Mouse (Mus musculus): ENCODE measurements at regions not wholly inside any gene's neighbourhood (a gene's known extent, or its start where the extent isn't known, plus 50 kb on each side); places are given as distances from the start of the nearest gene placed in this dataset.

DNA sequence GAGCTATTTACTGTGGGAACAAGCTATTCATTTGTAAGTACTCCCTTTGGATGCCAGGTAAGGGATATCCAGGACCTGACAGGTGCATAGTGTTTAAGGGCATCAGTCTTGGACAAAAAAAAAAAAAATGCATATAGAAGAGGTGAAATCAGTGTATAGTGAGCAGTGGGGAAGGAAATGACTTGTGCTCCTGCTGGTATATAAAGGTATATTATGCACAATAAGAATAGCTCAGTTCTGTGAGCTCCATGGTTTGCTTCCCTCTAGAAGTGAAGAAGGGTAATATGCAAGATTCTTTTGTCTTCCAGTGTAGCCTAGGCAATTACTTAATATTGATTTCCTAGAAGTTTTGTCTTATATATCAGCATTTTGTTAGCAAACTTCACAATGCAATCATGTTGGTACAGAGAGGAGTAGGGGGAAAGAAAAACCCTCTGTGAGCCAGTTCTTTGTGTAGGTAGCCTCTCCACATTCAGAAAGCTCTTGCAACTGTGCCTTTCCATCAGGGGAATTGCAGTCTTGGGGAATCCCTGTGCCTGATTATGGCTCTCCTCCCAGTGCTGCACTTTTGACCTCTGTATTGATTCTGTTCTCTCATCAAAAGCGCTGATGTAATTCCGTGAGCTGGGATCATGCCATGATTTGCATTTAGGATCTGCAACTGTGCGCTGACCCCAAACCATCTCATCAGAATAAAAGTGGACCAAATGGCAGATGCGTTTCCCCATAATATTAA, 840.7 kb upstream of the Gm5150 start:
- WGBS, result 61% methylated on average over 4 of the region's 4 CpGs

DNA sequence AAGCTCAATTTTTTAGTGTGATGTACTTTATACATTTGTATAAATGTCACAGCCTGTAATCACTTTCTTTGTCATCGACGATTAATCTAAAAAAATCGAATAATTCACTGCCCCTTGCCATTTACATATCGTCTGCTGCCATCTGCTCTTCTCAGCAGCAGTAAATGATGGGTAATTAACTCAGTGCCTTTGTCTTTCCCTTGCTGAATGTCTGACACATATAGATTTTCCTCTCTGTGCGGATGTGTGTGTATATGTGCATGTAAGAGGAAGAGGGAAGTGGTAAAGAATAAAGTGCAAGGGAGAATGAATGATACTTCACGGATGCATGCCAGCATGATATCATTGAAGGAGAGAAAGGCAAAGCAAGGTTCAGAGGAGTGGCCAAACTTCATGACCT, 814.3 kb upstream of the Gm5150 start:
- Histone ChIP-seq H3K4me3 (ENCODE audit: low read depth, low read length) (no peak overlapping the region), H3K36me3 (ENCODE audit: control insufficient read depth, insufficient read depth, low read length) (no peaks in the 10 kb centered on the region), H3K9ac (ENCODE audit: low read length) (no peak overlapping the region), H3K27ac (ENCODE audit: low read depth) (no peak overlapping the region), H3K4me2 (ENCODE audit: low read length) (no peak overlapping the region), H3K27me3 (replicated peaks; ENCODE audit: control insufficient read depth, insufficient read depth, low read length) (no peaks in the 10 kb centered on the region), H3K9me3 (ENCODE audit: control insufficient read depth, low read length) (no peaks in the 10 kb centered on the region), H3K4me1 (replicated peaks; ENCODE audit: control insufficient read depth, insufficient read depth, low read length) (no peaks in the 10 kb centered on the region)
- DNase-seq (ENCODE audit: low spot score), result no peak
- 76% methylated on average over 6 of the region's 6 CpGs for WGBS
- ATAC-seq (replicated peaks; ENCODE audit: low FRiP score, low TSS enrichment, low read depth), result no peak

More for the DNA sequence above, 840.7 kb upstream of the Gm5150 start:
- H3K36me3 ChIP-seq (ENCODE audit: control insufficient read depth, insufficient read depth, low read length), result no peaks in the 10 kb centered on the region
- H3K4me3 ChIP-seq (ENCODE audit: low read depth, low read length), result no peak overlapping the region
- H3K27me3 ChIP-seq (replicated peaks; ENCODE audit: control insufficient read depth, insufficient read depth, low read length), result no peaks in the 10 kb centered on the region
- DNase-seq (ENCODE audit: low spot score) (no peak), ATAC-seq (replicated peaks; ENCODE audit: low FRiP score, low TSS enrichment, low read depth) (no peak)
- no peak overlapping the region for H3K9ac ChIP-seq (ENCODE audit: low read length)
- no peaks in the 10 kb centered on the region for H3K4me1 ChIP-seq (replicated peaks; ENCODE audit: control insufficient read depth, insufficient read depth, low read length)
- H3K9me3 ChIP-seq (ENCODE audit: control insufficient read depth, low read length), result no peaks in the 10 kb centered on the region
- H3K4me2 ChIP-seq (ENCODE audit: low read length), result no peak overlapping the region
- no peak overlapping the region for H3K27ac ChIP-seq (ENCODE audit: low read depth)

- WGBS, result 79% methylated on average over 4 of the region's 4 CpGs
- H3K9ac ChIP-seq (ENCODE audit: low read length), result no peak overlapping the region
- no peak for ATAC-seq (replicated peaks; ENCODE audit: low FRiP score, low TSS enrichment, low read depth)
- no peaks in the 10 kb centered on the region for H3K4me1 ChIP-seq (replicated peaks; ENCODE audit: control insufficient read depth, insufficient read depth, low read length)
- H3K27ac ChIP-seq (ENCODE audit: low read depth), result no peak overlapping the region
- no peaks in the 10 kb centered on the region for H3K27me3 ChIP-seq (replicated peaks; ENCODE audit: control insufficient read depth, insufficient read depth, low read length)
- no peak for DNase-seq (ENCODE audit: low spot score)
- no peaks in the 10 kb centered on the region for H3K36me3 ChIP-seq (ENCODE audit: control insufficient read depth, insufficient read depth, low read length)
- H3K9me3 ChIP-seq (ENCODE audit: control insufficient read depth, low read length), result no peaks in the 10 kb centered on the region
- H3K4me3 ChIP-seq (ENCODE audit: low read depth, low read length), result no peak overlapping the region
- H3K4me2 ChIP-seq (ENCODE audit: low read length), result no peak overlapping the region
These were observed 813.2 kb upstream of the Gm5150 start for GRCm38 (mm10) chr3:16819218-16820122.

DNA sequence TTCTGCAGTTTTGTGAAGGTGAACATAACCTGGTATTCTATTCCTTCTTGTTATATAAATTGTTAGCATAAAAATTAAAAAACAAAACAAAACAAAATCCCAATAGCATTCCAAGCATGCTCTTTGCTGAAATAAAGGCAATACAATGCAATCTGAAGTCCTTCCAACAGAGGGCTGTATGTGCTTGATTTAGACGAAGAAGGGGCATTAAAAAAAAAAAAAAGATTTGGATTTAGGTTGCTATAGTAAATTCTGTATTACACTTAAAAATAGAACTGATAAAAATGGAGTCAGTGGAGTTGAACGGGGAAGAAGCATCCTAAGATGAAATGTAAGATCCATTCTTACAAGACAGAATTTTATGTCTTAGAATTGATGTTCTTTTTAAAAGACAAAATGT, 810.6 kb upstream of the Gm5150 start:
- WGBS, result 31% methylated on average over 2 of the region's 2 CpGs

GRCm38 (mm10) chr3:16816101-16816500, 809.9 kb upstream of the Gm5150 start:
- Histone ChIP-seq H3K27ac (ENCODE audit: low read depth) (no peak overlapping the region), H3K9ac (ENCODE audit: low read length) (no peak overlapping the region), H3K27me3 (replicated peaks; ENCODE audit: control insufficient read depth, insufficient read depth, low read length) (no peaks in the 10 kb centered on the region), H3K9me3 (ENCODE audit: control insufficient read depth, low read length) (no peaks in the 10 kb centered on the region), H3K36me3 (ENCODE audit: control insufficient read depth, insufficient read depth, low read length) (no peaks in the 10 kb centered on the region), H3K4me2 (ENCODE audit: low read length) (no peak overlapping the region), H3K4me1 (replicated peaks; ENCODE audit: control insufficient read depth, insufficient read depth, low read length) (no peaks in the 10 kb centered on the region), H3K4me3 (ENCODE audit: low read depth, low read length) (no peak overlapping the region)
- DNase-seq (ENCODE audit: low spot score) (no peak), ATAC-seq (replicated peaks; ENCODE audit: low FRiP score, low TSS enrichment, low read depth) (no peak)
- 66% methylated on average over 3 of the region's 3 CpGs for WGBS

More for the DNA sequence above, 810.6 kb upstream of the Gm5150 start:
- ATAC-seq (replicated peaks; ENCODE audit: low FRiP score, low TSS enrichment, low read depth) (no peak), DNase-seq (ENCODE audit: low spot score) (no peak)
- H3K4me3 ChIP-seq (ENCODE audit: low read depth, low read length), result no peak overlapping the region
- H3K4me2 ChIP-seq (ENCODE audit: low read length), result no peak overlapping the region
- no peaks in the 10 kb centered on the region for H3K4me1 ChIP-seq (replicated peaks; ENCODE audit: control insufficient read depth, insufficient read depth, low read length)
- H3K36me3 ChIP-seq (ENCODE audit: control insufficient read depth, insufficient read depth, low read length), result no peaks in the 10 kb centered on the region
- no peak overlapping the region for H3K27ac ChIP-seq (ENCODE audit: low read depth)
- H3K27me3 ChIP-seq (replicated peaks; ENCODE audit: control insufficient read depth, insufficient read depth, low read length), result no peaks in the 10 kb centered on the region
- H3K9me3 ChIP-seq (ENCODE audit: control insufficient read depth, low read length), result no peaks in the 10 kb centered on the region
- H3K9ac ChIP-seq (ENCODE audit: low read length), result no peak overlapping the region

DNA sequence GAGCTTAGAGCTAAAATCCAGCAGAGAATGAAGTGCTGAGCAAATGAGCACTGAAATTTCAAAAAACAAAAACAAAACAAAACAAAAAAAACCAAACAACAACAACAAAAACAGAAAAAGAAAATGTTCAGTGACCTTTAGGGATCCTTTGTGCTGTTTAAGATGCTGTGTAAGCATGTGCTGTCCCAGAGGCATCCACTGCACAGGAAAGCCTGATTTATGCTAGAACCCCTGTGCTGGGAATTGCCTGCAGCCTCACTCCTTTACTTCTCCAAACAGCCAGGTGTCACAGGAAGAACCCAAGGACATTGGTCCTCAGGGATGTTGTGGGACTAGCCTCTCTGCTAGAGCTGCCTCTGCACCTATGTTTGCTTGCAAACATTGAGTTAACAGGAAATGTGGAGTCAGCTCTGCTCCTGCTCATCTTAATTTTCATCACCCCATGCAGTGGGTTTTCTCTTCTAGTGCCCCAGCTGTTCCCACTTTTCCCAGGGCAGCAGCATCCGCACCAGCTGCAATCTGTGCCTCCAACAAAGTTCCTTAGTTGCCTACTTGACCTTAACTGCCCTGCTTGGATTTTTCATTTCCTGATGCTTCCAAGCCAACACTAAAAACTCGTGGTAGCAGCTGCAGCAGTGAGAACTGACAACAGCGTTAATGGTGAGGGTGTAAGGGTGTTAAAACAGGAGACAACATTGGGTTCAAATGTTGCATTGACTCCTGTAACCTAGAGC, 804.8 kb upstream of the Gm5150 start:
- Histone ChIP-seq H3K4me2 (ENCODE audit: low read length) (no peak overlapping the region), H3K4me3 (ENCODE audit: low read depth, low read length) (no peak overlapping the region), H3K4me1 (replicated peaks; ENCODE audit: control insufficient read depth, insufficient read depth, low read length) (no peaks in the 10 kb centered on the region), H3K27me3 (replicated peaks; ENCODE audit: control insufficient read depth, insufficient read depth, low read length) (no peaks in the 10 kb centered on the region), H3K36me3 (ENCODE audit: control insufficient read depth, insufficient read depth, low read length) (no peaks in the 10 kb centered on the region), H3K27ac (ENCODE audit: low read depth) (no peak overlapping the region), H3K9me3 (ENCODE audit: control insufficient read depth, low read length) (no peaks in the 10 kb centered on the region), H3K9ac (ENCODE audit: low read length) (no peak overlapping the region)
- no peak for DNase-seq (ENCODE audit: low spot score)
- WGBS, result 38% methylated on average over 3 of the region's 3 CpGs
- ATAC-seq (replicated peaks; ENCODE audit: low FRiP score, low TSS enrichment, low read depth), result no peak

DNA sequence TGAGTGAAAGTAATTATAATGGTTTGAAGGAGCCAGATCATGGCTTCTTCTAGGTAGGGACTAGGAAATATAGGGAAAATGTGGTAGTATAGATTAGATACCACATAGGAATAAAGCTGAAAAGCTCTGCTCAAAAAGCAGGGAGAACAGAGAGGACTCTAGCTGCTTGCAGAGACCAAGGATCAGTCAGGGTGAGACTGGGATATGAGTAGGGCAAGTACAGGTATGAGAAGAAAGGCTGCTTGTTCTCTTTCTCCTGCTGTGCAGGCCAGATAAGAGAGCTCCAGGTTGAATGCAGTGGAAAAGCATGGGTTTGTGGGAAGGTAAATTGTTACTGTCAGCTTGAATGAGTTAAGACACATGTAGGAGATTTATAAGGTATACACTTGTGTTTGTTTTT, 797.4 kb upstream of the Gm5150 start:
- Histone ChIP-seq H3K4me2 (ENCODE audit: low read length) (no peak overlapping the region), H3K27me3 (replicated peaks; ENCODE audit: control insufficient read depth, insufficient read depth, low read length) (no peaks in the 10 kb centered on the region), H3K4me1 (replicated peaks; ENCODE audit: control insufficient read depth, insufficient read depth, low read length) (no peaks in the 10 kb centered on the region), H3K9me3 (ENCODE audit: control insufficient read depth, low read length) (no peaks in the 10 kb centered on the region), H3K36me3 (ENCODE audit: control insufficient read depth, insufficient read depth, low read length) (no peaks in the 10 kb centered on the region), H3K9ac (ENCODE audit: low read length) (no peak overlapping the region), H3K4me3 (ENCODE audit: low read depth, low read length) (no peak overlapping the region), H3K27ac (ENCODE audit: low read depth) (no peak overlapping the region)
- no peak for DNase-seq (ENCODE audit: low spot score)
- no peak for ATAC-seq (replicated peaks; ENCODE audit: low FRiP score, low TSS enrichment, low read depth)

Data from intestine, embryonic 14.5 days (tissue).